Mouse (Mus musculus) intestine, embryonic 14.5 days (tissue): Measurements from ENCODE around the gene Gsdma3. TPM values are rescaled to one million over a fixed set of nuclear protein-coding genes. Genes with fewer than 3 reads are reported as not detected.
"Not testable (repeated sequence)": the region's sequence is repeated elsewhere in the genome, so short reads cannot be mapped to it uniquely, and the experiment has no call there.

ENCODE experiments used
- ATAC-seq: fragments of 200-750 bp; cut with Nextera tagmentation; replicated peaks from 2 replicates; pipeline ENCODE4 v1.8.0; 2017; ENCODE audit warnings: low read depth, moderate number of reproducible peaks, moderate TSS enrichment, moderate library complexity; ENCODE audit not compliant: low FRiP score, low TSS enrichment
- DNase-seq: peaks from one replicate; pipeline ENCODE4 v3.0.0-alpha.2; 2018; ENCODE audit warnings: low spot score
- H3K27ac ChIP-seq: fragments of 300-500 bp; sonication (generic); 2 replicates; pipeline ENCODE4 v1.5.1; 2014; ENCODE audit warnings: low read depth, mild to moderate bottlenecking, control low read depth
- H3K27me3 ChIP-seq: fragments of 300-500 bp; sonication (generic); replicated peaks from 2 replicates; pipeline ENCODE4 v1.6.1; 2014; ENCODE audit warnings: low read length, control low read depth; ENCODE audit not compliant: control insufficient read depth, insufficient read depth
- H3K36me3 ChIP-seq: fragments of 300-500 bp; sonication (generic); 2 replicates; pipeline ENCODE4 v1.6.1; 2014; ENCODE audit warnings: low read length, control low read depth; ENCODE audit not compliant: control insufficient read depth, insufficient read depth
- H3K4me1 ChIP-seq: fragments of 300-500 bp; sonication (generic); replicated peaks from 2 replicates; pipeline ENCODE4 v1.6.1; 2014; ENCODE audit warnings: low read length, control low read depth, mixed read lengths; ENCODE audit not compliant: control insufficient read depth, insufficient read depth
- H3K4me2 ChIP-seq: fragments of 300-500 bp; sonication (generic); 2 replicates; pipeline ENCODE4 v1.6.1; 2014; ENCODE audit warnings: low read length
- H3K4me3 ChIP-seq: fragments of 300-500 bp; sonication (generic); 2 replicates; pipeline ENCODE4 v1.5.1; 2014; ENCODE audit warnings: low read depth, low read length, control low read depth, mixed read lengths
- H3K9ac ChIP-seq: fragments of 300-500 bp; sonication (generic); 2 replicates; pipeline ENCODE4 v1.6.1; 2014; ENCODE audit warnings: mild to moderate bottlenecking, low read length
- H3K9me3 ChIP-seq: fragments of 300-500 bp; sonication (generic); 2 replicates; pipeline ENCODE4 v1.6.1; 2016; ENCODE audit warnings: low read length, control low read depth; ENCODE audit not compliant: control insufficient read depth
- WGBS: fragments of 180-500 bp; shearing (Covaris S2); extraction: QIAGEN DNeasy Blood & Tissue Kit; methylation state at CpG from one replicate; pipeline ENCODE4 v1.1.7; 2014; 5-methylcytosine and 5-hydroxymethylcytosine counted together
- polyA plus RNA-seq: library from polyadenylated mRNA; unstranded; fragments of >200 nt; fragmentation: Nextera tagmentation; extraction: Ambion mirVana; gene quantifications from 2 replicates; pipeline ENCODE4 v1.2.1, GENCODE M21; 2014

Gsdma3 gene
- polyA plus RNA-seq, 1 experiment from 2014 or later = not detected

- H3K27ac ChIP-seq = no peak overlapping the region
- peak overlapping the region; percentile 33 for H3K4me3 ChIP-seq
- H3K4me2 ChIP-seq = peak overlapping the region; percentile 61
- H3K4me1 ChIP-seq = peaks cover 4% of the 10 kb centered on the region
- no peak overlapping the region for H3K9ac ChIP-seq
- 1% methylated on average over 20 of the region's 20 CpGs for WGBS
- H3K9me3 ChIP-seq = no peaks in the 10 kb centered on the region
- ATAC-seq (peak; percentile 65), DNase-seq (peak; percentile 86)
- H3K27me3 ChIP-seq = peaks cover 9% of the 10 kb centered on the region; the same call in 1 of the 2 replicates
- no peaks in the 10 kb centered on the region for H3K36me3 ChIP-seq
These were observed 24.0 kb upstream of the Gsdma3 start for GRCm38 (mm10) chr11:98602090-98602690.

- Histone ChIP-seq H3K4me2 (no peak overlapping the region), H3K9me3 (no peaks in the 10 kb centered on the region), H3K4me3 (no peak overlapping the region), H3K27me3 (peaks cover 2% of the 10 kb centered on the region; the same call in 1 of the 2 replicates), H3K4me1 (peaks cover 4% of the 10 kb centered on the region), H3K27ac (no peak overlapping the region), H3K9ac (no peak overlapping the region), H3K36me3 (no peaks in the 10 kb centered on the region)
- ATAC-seq (no peak), DNase-seq (no peak)
- WGBS = 82% methylated on average over 2 of the region's 2 CpGs
These were observed 22.2 kb upstream of the Gsdma3 start for GRCm38 (mm10) chr11:98603953-98604352.

- WGBS = 59% methylated on average over 6 of the region's 6 CpGs
- not testable (repeated sequence) for ATAC-seq, H3K4me3 ChIP-seq
These were observed 21.2 kb upstream of the Gsdma3 start for GRCm38 (mm10) chr11:98604911-98605310.

GRCm38 (mm10) chr11:98606763-98607162 is 19.4 kb upstream of the Gsdma3 start:
- 3% methylated on average over 3 of the region's 3 CpGs for WGBS
- no peaks in the 10 kb centered on the region for H3K9me3 ChIP-seq
- DNase-seq (no peak), ATAC-seq (no peak)
- H3K4me2 ChIP-seq = no peak overlapping the region
- no peak overlapping the region for H3K4me3 ChIP-seq
- peaks cover 4% of the 10 kb centered on the region for H3K4me1 ChIP-seq
- no peak overlapping the region for H3K9ac ChIP-seq
- no peaks in the 10 kb centered on the region for H3K36me3 ChIP-seq
- no peaks in the 10 kb centered on the region for H3K27me3 ChIP-seq
- no peak overlapping the region for H3K27ac ChIP-seq

More at GRCm38 (mm10) chr11:98604911-98605310, 21.2 kb upstream of the Gsdma3 start:
- H3K9me3 ChIP-seq, H3K4me2 ChIP-seq, H3K27me3 ChIP-seq, H3K9ac ChIP-seq, H3K36me3 ChIP-seq, H3K27ac ChIP-seq, DNase-seq, H3K4me1 ChIP-seq: not testable (repeated sequence)

GRCm38 (mm10) chr11:98620791-98621190 is 5.4 kb upstream of the Gsdma3 start:
- no peaks in the 10 kb centered on the region for H3K36me3 ChIP-seq
- no peaks in the 10 kb centered on the region for H3K4me1 ChIP-seq
- H3K9ac ChIP-seq = no peak overlapping the region
- no peak for ATAC-seq
- no peak overlapping the region for H3K27ac ChIP-seq
- WGBS = 94% methylated on average over 13 of the region's 13 CpGs
- H3K27me3 ChIP-seq = no peaks in the 10 kb centered on the region
- H3K9me3 ChIP-seq = no peaks in the 10 kb centered on the region
- no peak for DNase-seq
- H3K4me3 ChIP-seq = no peak overlapping the region
- H3K4me2 ChIP-seq = no peak overlapping the region

GRCm38 (mm10) chr11:98623981-98624380 is 2.2 kb upstream of the Gsdma3 start:
- not testable (repeated sequence) for H3K27ac ChIP-seq, H3K36me3 ChIP-seq, H3K4me3 ChIP-seq, H3K27me3 ChIP-seq, H3K4me2 ChIP-seq, H3K9ac ChIP-seq, ATAC-seq, H3K4me1 ChIP-seq, H3K9me3 ChIP-seq
- WGBS = 85% methylated on average over 6 of the region's 6 CpGs
- peak; percentile 28 for DNase-seq

GRCm38 (mm10) chr11:98624381-98624780 is 1.8 kb upstream of the Gsdma3 start:
- not testable (repeated sequence) for H3K36me3 ChIP-seq, H3K4me3 ChIP-seq, H3K9ac ChIP-seq, H3K27ac ChIP-seq, H3K27me3 ChIP-seq, DNase-seq, H3K9me3 ChIP-seq, ATAC-seq, H3K4me2 ChIP-seq, H3K4me1 ChIP-seq
- WGBS = 96% methylated on average over 2 of the region's 2 CpGs

- no peak overlapping the region for H3K4me2 ChIP-seq
- 92% methylated on average over 3 of the region's 3 CpGs for WGBS
- DNase-seq = no peak
- no peak overlapping the region for H3K9ac ChIP-seq
- H3K4me1 ChIP-seq = no peaks in the 10 kb centered on the region
- no peaks in the 10 kb centered on the region for H3K27me3 ChIP-seq
- no peak overlapping the region for H3K27ac ChIP-seq
- H3K4me3 ChIP-seq = no peak overlapping the region
- H3K36me3 ChIP-seq = no peaks in the 10 kb centered on the region
- no peak for ATAC-seq
- H3K9me3 ChIP-seq = no peaks in the 10 kb centered on the region
These were observed 2.5 kb downstream of the Gsdma3 start for GRCm38 (mm10) chr11:98628706-98629105.

- no peak overlapping the region for H3K9ac ChIP-seq
- DNase-seq (no peak), ATAC-seq (no peak)
- WGBS = 91% methylated on average over 5 of the region's 5 CpGs
- H3K4me2 ChIP-seq = no peak overlapping the region
- H3K9me3 ChIP-seq = no peaks in the 10 kb centered on the region
- H3K4me3 ChIP-seq = no peak overlapping the region
- H3K36me3 ChIP-seq = no peaks in the 10 kb centered on the region
- no peaks in the 10 kb centered on the region for H3K27me3 ChIP-seq
- no peak overlapping the region for H3K27ac ChIP-seq
- H3K4me1 ChIP-seq = no peaks in the 10 kb centered on the region
These were observed 4.5 kb downstream of the Gsdma3 start for GRCm38 (mm10) chr11:98630646-98631045.
